Mouse (Mus musculus): Measurements from ENCODE around the gene Lin7c.
A peak's percentile ranks its signal among the peaks of the same experiment; 100 is the strongest.
"Not testable (repeated sequence)": the region's sequence is repeated elsewhere in the genome, so short reads cannot be mapped to it uniquely, and the experiment has no call there.

Lin7c gene

GRCm38 (mm10) chr2:109890597-109890996, at the start of gene Lin7c:
Gene Lin7c, plus strand, starts transcription at chr2:109890853.
- peak; percentile 95 for DNase-seq (ENCODE audit: low read depth, low spot score)
- peaks cover 4% of the 10 kb centered on the region for H3K36me3 ChIP-seq (ENCODE audit: control insufficient read depth, insufficient read depth, low read length, poor library complexity, severe bottlenecking)
- H3K27me3 ChIP-seq (ENCODE audit: control insufficient read depth, insufficient read depth, low read length, poor library complexity, severe bottlenecking) = no peaks in the 10 kb centered on the region

GRCm38 (mm10) chr2:109846401-109846800, 44.3 kb upstream of the Lin7c start:
- DNase-seq (ENCODE audit: low read depth, low spot score) = no peak
- H3K27me3 ChIP-seq (ENCODE audit: control insufficient read depth, insufficient read depth, low read length, poor library complexity, severe bottlenecking) = no peaks in the 10 kb centered on the region
- H3K36me3 ChIP-seq (ENCODE audit: control insufficient read depth, insufficient read depth, low read length, poor library complexity, severe bottlenecking) = no peaks in the 10 kb centered on the region

DNA sequence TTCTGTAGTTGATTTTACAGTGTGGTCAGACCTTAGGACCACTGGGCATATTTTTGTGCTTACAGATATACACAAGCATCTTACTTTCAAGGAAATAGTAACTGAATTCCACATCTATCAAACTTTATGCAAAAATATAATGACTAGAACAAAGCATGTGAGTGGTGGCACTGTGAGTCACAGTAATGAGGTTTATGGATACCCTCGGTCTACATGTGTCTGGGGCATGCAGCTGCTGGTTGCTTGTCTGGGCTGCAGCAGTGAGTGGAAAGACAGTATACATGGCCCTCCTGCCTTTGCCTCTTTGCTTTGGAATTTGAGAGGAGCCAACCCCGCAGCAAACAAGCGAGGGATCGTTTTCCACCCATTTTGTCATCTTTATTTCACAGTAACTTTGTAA, 42.3 kb upstream of the Lin7c start:
- no peak for DNase-seq (ENCODE audit: low read depth, low spot score)
- H3K36me3 ChIP-seq (ENCODE audit: control insufficient read depth, insufficient read depth, low read length, poor library complexity, severe bottlenecking) = no peaks in the 10 kb centered on the region
- no peaks in the 10 kb centered on the region for H3K27me3 ChIP-seq (ENCODE audit: control insufficient read depth, insufficient read depth, low read length, poor library complexity, severe bottlenecking)

DNA sequence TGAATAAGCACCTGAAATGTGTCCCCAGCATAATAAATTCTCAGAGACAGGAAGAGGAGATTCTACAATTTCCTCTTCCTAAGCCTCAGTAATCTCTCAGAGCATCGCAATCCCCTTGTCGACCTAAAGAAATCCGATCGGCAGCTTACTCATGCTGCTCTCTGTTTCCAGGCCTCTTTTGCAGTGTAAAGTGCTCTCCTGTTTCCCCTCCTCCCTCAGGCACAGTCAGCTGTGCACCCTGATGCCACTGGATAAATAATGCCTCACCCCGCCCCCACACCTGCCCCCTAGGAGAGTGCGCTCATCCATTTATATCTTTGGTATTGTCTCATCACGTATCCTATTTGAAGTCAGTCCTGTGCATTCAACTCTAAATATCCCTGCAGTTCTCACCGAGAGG, 41.9 kb upstream of the Lin7c start:
- no peak for DNase-seq (ENCODE audit: low read depth, low spot score)
- H3K36me3 ChIP-seq (ENCODE audit: control insufficient read depth, insufficient read depth, low read length, poor library complexity, severe bottlenecking) = no peaks in the 10 kb centered on the region

DNA sequence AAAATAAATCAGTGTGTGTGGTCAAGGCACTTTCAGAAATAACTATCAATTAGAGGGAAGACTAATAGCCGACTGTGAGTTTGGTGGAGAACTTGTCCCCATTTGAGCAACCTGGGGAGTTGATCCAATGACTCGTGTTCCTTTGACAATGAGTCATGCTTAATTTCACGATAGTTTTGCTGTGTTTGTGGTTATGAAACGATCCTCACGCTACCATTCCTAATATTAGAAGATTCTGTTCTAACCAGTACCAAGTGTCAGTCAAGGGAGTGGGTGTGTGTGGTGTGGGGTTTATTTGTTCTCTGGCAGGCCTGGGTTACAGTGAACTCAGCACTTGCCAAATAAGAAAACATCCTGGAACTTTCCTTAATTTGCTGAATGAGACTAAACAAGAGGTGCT, 35.1 kb upstream of the Lin7c start:
- no peak for DNase-seq (ENCODE audit: low read depth, low spot score)
- H3K27me3 ChIP-seq (ENCODE audit: control insufficient read depth, insufficient read depth, low read length, poor library complexity, severe bottlenecking) = no peaks in the 10 kb centered on the region
- no peaks in the 10 kb centered on the region for H3K36me3 ChIP-seq (ENCODE audit: control insufficient read depth, insufficient read depth, low read length, poor library complexity, severe bottlenecking)

More for the DNA sequence above, 41.9 kb upstream of the Lin7c start:
- H3K27me3 ChIP-seq (ENCODE audit: control insufficient read depth, insufficient read depth, low read length, poor library complexity, severe bottlenecking) = no peaks in the 10 kb centered on the region

GRCm38 (mm10) chr2:109859671-109860070, 31.0 kb upstream of the Lin7c start:
- Histone ChIP-seq H3K36me3 (ENCODE audit: control insufficient read depth, insufficient read depth, low read length, poor library complexity, severe bottlenecking) (no peaks in the 10 kb centered on the region), H3K27me3 (ENCODE audit: control insufficient read depth, insufficient read depth, low read length, poor library complexity, severe bottlenecking) (no peaks in the 10 kb centered on the region)
- DNase-seq (ENCODE audit: low read depth, low spot score) = no peak

DNA sequence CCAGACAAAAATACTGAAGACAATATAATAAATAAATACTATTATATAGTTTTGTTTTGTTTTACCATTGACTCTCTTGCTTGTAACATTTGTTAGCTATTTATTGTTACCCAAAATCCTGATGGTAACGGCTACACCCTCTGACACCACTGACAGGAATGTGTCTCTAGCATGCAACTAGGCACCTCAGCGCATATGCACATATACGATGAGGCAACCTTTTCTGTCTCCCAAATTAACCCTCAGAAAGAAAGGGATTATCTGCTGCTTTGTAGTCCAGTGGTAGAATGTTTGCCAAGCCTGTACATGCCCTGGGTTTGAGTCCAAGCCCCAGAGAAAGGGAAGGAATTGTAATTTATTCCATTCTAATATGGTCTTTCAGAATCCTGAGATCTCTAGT, 29.8 kb upstream of the Lin7c start:
- Histone ChIP-seq H3K27me3 (ENCODE audit: control insufficient read depth, insufficient read depth, low read length, poor library complexity, severe bottlenecking) (no peaks in the 10 kb centered on the region), H3K36me3 (ENCODE audit: control insufficient read depth, insufficient read depth, low read length, poor library complexity, severe bottlenecking) (no peaks in the 10 kb centered on the region)
- no peak for DNase-seq (ENCODE audit: low read depth, low spot score)

GRCm38 (mm10) chr2:109879429-109879828, 11.2 kb upstream of the Lin7c start:
- not testable (repeated sequence) for H3K36me3 ChIP-seq (ENCODE audit: control insufficient read depth, insufficient read depth, low read length, poor library complexity, severe bottlenecking); DNase-seq (ENCODE audit: low read depth, low spot score); H3K27me3 ChIP-seq (ENCODE audit: control insufficient read depth, insufficient read depth, low read length, poor library complexity, severe bottlenecking)

DNA sequence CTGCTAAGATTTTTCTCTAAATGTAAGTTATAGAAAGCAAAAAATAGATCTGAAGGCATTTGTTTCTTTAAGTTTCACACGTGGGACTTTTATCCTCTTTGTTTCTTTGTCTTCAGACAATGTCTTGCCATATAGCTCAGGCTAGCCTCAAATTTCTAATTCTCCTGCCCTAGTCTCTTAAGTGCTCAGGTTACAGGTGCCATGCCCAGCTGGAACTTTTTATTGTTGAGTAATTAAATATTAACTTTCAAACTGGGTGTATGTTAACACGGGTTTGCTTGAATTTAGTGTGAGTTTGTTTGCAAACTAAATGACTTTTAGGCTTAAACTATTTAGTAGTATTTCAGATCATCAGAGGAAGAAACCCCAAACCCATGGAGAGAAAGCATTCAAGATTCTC, 9.5 kb upstream of the Lin7c start:
- no peaks in the 10 kb centered on the region for H3K36me3 ChIP-seq (ENCODE audit: control insufficient read depth, insufficient read depth, low read length, poor library complexity, severe bottlenecking)
- H3K27me3 ChIP-seq (ENCODE audit: control insufficient read depth, insufficient read depth, low read length, poor library complexity, severe bottlenecking) = no peaks in the 10 kb centered on the region
- DNase-seq (ENCODE audit: low read depth, low spot score) = no peak

DNA sequence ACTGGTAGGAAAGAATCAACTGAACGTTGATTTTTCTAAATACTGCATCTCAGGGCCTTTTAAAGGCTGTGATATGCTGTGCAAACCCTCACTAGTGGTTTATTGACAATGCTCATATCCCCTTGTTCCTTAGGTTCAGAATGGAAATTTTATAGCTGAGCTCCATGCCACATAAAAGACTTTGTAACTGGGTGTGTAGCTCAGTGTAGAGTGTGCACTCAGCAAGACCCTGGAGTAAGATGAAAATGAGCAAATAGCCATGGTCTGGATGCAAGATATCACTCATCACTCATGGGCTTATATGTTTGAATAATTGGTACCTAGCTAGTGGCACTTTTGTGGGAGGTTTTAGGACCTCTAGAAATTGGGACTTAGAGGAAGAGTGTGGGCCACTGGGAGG, 9.0 kb upstream of the Lin7c start:
- H3K27me3 ChIP-seq (ENCODE audit: control insufficient read depth, insufficient read depth, low read length, poor library complexity, severe bottlenecking) = no peaks in the 10 kb centered on the region
- H3K36me3 ChIP-seq (ENCODE audit: control insufficient read depth, insufficient read depth, low read length, poor library complexity, severe bottlenecking) = no peaks in the 10 kb centered on the region
- no peak for DNase-seq (ENCODE audit: low read depth, low spot score)

DNA sequence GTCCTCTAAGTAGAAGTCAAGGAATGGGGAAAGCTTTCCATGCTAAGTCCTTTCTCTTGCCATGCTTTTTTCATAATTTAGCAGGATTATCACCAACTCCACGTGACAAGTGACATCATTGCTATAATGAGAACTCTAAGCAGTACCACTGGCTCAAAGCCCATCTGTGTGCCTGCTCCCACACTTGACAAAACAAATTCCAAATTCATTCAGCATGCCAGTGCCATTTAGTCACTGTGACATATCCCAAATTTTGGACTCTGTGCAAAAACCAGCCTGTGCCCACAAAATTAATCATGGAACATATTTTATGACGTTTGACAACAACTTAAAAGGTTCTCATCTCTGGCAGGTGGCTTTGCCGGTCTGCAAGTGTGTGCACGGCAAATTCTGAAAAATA, 6.5 kb upstream of the Lin7c start:
- Histone ChIP-seq H3K27me3 (ENCODE audit: control insufficient read depth, insufficient read depth, low read length, poor library complexity, severe bottlenecking) (no peaks in the 10 kb centered on the region), H3K36me3 (ENCODE audit: control insufficient read depth, insufficient read depth, low read length, poor library complexity, severe bottlenecking) (no peaks in the 10 kb centered on the region)
- DNase-seq (ENCODE audit: low read depth, low spot score) = no peak

- H3K36me3 ChIP-seq (ENCODE audit: control insufficient read depth, insufficient read depth, low read length, poor library complexity, severe bottlenecking) = no peaks in the 10 kb centered on the region
- H3K27me3 ChIP-seq (ENCODE audit: control insufficient read depth, insufficient read depth, low read length, poor library complexity, severe bottlenecking) = no peaks in the 10 kb centered on the region
- no peak for DNase-seq (ENCODE audit: low read depth, low spot score)
Observed at GRCm38 (mm10) chr2:109884507-109884906, 6.1 kb upstream of the Lin7c start.

DNA sequence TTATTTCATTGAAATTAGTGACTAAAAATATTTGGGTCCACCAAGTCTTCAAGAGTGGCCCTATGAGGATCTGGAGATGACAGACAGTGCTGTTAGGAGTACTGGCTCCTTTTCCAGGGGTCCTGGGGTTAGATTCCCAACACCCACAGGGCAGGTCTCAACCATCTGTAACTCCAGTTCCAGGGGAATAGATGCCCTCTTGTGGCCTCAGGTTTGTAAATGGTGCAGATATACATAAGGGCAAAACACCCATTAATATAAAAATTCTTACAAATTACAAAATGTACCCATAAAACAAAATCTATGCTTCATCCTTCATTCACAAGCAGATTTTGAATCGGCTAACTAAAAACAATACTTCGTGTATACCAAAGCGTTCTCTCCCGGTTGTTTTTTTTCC, 585 bp upstream of the Lin7c start:
- DNase-seq (ENCODE audit: low read depth, low spot score) = peak; percentile 32
- H3K36me3 ChIP-seq (ENCODE audit: control insufficient read depth, insufficient read depth, low read length, poor library complexity, severe bottlenecking) = peaks cover 2% of the 10 kb centered on the region
- no peaks in the 10 kb centered on the region for H3K27me3 ChIP-seq (ENCODE audit: control insufficient read depth, insufficient read depth, low read length, poor library complexity, severe bottlenecking)

GRCm38 (mm10) chr2:109891031-109891430, 378 bp downstream of the Lin7c start:
- Histone ChIP-seq H3K36me3 (ENCODE audit: control insufficient read depth, insufficient read depth, low read length, poor library complexity, severe bottlenecking) (peaks cover 4% of the 10 kb centered on the region), H3K27me3 (ENCODE audit: control insufficient read depth, insufficient read depth, low read length, poor library complexity, severe bottlenecking) (no peaks in the 10 kb centered on the region)
- DNase-seq (ENCODE audit: low read depth, low spot score) = no peak

- no peak for DNase-seq (ENCODE audit: low read depth, low spot score)
- Histone ChIP-seq H3K27me3 (ENCODE audit: control insufficient read depth, insufficient read depth, low read length, poor library complexity, severe bottlenecking) (no peaks in the 10 kb centered on the region), H3K36me3 (ENCODE audit: control insufficient read depth, insufficient read depth, low read length, poor library complexity, severe bottlenecking) (peaks cover 4% of the 10 kb centered on the region)
Observed at GRCm38 (mm10) chr2:109891471-109891870, 818 bp downstream of the Lin7c start.

DNA sequence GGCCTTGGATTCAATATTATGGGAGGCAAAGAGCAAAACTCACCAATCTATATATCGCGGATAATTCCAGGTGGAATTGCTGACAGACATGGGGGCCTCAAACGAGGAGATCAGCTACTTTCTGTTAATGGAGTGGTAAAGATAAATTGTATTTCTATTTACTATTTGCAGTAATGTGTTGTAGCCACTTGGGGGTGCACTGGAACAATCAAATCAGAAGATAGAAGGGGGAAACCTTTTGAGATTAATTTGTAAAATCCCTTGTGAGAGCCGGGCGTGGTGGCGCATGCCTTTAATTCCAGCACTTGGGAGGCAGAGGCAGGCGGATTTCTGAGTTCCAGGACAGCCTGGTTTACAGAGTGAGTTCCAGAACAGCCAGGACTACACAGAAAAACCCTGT, 5.7 kb downstream of the Lin7c start:
- DNase-seq (ENCODE audit: low read depth, low spot score) = peak; percentile 35
- H3K27me3 ChIP-seq (ENCODE audit: control insufficient read depth, insufficient read depth, low read length, poor library complexity, severe bottlenecking) = no peaks in the 10 kb centered on the region

More for the DNA sequence above, 5.7 kb downstream of the Lin7c start:
- peaks cover 9% of the 10 kb centered on the region for H3K36me3 ChIP-seq (ENCODE audit: control insufficient read depth, insufficient read depth, low read length, poor library complexity, severe bottlenecking)

Data from splenic B cell, adult 2 months (primary cell).